Mouse (Mus musculus) frontal cortex, adult 2 months (tissue): Measurements from ENCODE around the gene Cdr1. TPM values are rescaled to one million over a fixed set of nuclear protein-coding genes. Genes with fewer than 3 reads are reported as not detected.

Experiments used
- DNase-seq, 2 experiments: peaks; one replicate each; pipeline ENCODE4 v3.0.0; 2022; ENCODE audit warnings: low spot score in 1 of 2; ENCODE audit errors: extremely low spot score in 1 of 2
- polyA plus RNA-seq: library from polyadenylated mRNA; depleted of rRNA; stranded (reverse); fragments of >200 nt; gene quantifications from 2 replicates; pipeline ENCODE4 v1.2.3, GENCODE M21; 2012; rRNA removed

Gene Cdr1
- polyA plus RNA-seq, result 2.0 and 5.0 TPM in 2 replicates

DNA sequence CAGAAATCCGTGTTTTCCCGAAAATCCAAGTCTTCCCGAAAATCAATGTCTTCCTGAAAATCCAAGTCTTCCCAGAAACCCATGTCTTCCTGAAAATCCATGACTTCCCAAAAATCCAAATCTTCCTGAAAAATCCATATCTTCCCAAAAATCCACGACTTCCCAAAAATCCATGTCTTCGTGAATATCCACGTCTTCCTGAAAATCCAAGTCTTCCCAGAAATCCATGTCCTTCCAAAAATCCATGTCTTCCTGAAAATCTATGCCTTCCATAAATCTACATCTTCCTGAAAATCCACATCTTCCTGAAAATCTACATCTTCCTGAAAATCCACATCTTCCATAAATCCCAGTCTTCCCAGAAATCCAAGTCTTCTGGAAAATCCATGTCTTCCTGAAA, at the start of gene Cdr1:
Cdr1 (minus strand) TSS at position 101 of the 400 bp plus-strand sequence.
- no peak for DNase-seq

DNA sequence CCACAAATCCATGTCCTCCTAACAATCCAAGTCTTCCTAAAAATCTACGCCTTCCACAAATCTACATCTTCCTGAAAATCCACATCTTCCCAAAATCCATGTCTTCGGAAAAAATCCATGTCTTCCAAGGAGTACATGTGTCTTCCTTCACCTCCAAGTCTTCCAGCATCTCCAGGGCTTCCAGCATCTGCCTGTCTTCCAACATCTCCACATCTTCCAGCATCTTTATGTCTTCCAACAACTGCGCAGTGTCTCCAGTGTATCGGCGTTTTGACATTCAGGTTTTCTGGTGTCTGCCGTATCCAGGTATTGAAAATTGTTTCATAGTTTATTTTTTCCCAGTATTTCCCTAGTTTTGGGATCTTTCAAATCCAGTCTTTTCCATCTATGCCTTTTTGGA, 511 bp upstream of the Cdr1 start:
- DNase-seq, result no peak

GRCm38 (mm10) chrX:61166519-61166918, 18.8 kb downstream of the Cdr1 start:
- peak in 1 of 2 experiments; percentile 53 for DNase-seq

DNA sequence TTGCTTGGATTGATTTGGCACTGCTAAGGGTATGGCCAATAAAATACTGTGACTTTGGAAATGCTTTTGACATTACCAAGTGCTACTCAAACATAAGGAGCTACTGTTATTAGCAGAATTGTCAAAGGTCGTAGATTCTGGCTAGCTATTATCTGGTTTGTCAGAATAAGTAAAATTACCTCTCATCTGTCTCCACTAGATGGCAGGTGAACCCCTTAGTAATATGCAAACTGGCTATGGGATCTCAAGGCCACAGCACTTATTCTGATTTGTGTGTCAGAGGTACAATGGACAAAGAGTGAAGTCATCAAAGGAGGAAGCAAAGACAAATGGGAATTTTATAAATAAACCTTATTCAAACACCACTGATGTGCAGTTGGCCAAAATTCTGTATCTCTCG, 24.1 kb downstream of the Cdr1 start:
- peak in 1 of 2 experiments; percentile 18 for DNase-seq

- no peak for DNase-seq
Measured at GRCm38 (mm10) chrX:61154657-61155256, 30.6 kb downstream of the Cdr1 start.

DNA sequence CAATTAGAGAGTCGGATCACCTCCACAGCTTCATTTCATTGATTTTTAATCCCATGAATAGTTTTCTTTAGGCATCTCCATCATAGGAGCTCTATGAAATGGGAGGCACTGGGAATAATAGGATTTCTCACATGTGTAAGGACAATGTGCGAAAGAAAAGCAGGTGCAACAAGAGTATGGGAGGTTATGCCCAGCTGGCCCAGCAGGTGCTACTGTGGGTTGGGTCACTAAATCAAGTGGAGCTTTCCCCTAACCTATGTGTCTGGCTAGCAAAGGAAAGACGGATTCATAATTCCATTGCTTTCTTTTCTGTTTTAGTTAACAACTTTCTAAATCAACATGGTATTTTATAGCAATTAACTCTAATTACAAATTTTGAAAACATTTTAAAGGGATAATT, 31.1 kb downstream of the Cdr1 start:
- DNase-seq, result no peak

- DNase-seq, result no peak
Measured at GRCm38 (mm10) chrX:61146569-61146968, 38.8 kb downstream of the Cdr1 start.

GRCm38 (mm10) chrX:61145416-61145815, 39.9 kb downstream of the Cdr1 start:
- DNase-seq, result no peak

- no peak for DNase-seq
Measured at GRCm38 (mm10) chrX:61134592-61134991, 50.8 kb downstream of the Cdr1 start.
